Mouse (Mus musculus): Measurements from ENCODE around the gene Gm49405. TPM values are rescaled to one million over a fixed set of nuclear protein-coding genes. Genes with fewer than 3 reads are reported as not detected.
"Not testable (repeated sequence)": the region's sequence is repeated elsewhere in the genome, so short reads cannot be mapped to it uniquely, and the experiment has no call there.

Gm49405 gene
- total and polyA plus RNA-seq, 2 experiments from 2014 or later, result 2.2 to 3.5 TPM

DNA sequence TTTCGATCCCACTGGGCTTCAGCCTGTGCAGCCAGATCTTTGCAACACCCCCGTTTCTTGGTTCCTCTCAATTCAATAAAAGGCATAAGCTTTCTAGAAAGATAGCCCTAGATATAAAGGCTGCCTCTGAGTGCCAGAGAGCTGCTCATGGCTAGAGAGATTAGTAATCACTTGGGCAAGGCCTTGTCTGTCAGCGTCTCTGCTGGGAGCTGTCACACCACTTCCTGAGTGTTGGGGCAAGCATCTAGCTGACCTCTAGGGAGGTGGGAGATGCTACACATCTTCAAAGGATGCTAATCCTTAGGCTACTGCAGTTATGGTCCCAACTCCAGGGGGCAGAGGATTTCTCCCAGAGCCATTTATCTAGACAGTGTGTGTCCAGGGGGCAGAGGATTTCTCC lies 33.2 kb upstream of the Gm49405 start:
- no peak overlapping the region for H3K4me3 ChIP-seq (ENCODE audit: low read length)
- no peak overlapping the region for H3K4me2 ChIP-seq (ENCODE audit: low read depth, low read length)
- WGBS, result 66% methylated on average over 3 of the region's 3 CpGs
- H3K36me3 ChIP-seq (ENCODE audit: insufficient read depth, low read length), result no peaks in the 10 kb centered on the region
- DNase-seq (ENCODE audit: low spot score) (no peak), ATAC-seq (no peak)
- H3K9me3 ChIP-seq (ENCODE audit: low read length), result no peaks in the 10 kb centered on the region
- H3K27me3 ChIP-seq (ENCODE audit: insufficient read depth, low read length), result no peaks in the 10 kb centered on the region
- TF ChIP-seq CTCF (IDR thresholded peaks at IDR 0.05; ENCODE audit: low read depth), result no peak
- H3K4me1 ChIP-seq (ENCODE audit: insufficient read depth, low read length), result no peaks in the 10 kb centered on the region
- no peak overlapping the region for H3K27ac ChIP-seq
- no peak overlapping the region for H3K9ac ChIP-seq (replicated peaks; ENCODE audit: low read length)

DNA sequence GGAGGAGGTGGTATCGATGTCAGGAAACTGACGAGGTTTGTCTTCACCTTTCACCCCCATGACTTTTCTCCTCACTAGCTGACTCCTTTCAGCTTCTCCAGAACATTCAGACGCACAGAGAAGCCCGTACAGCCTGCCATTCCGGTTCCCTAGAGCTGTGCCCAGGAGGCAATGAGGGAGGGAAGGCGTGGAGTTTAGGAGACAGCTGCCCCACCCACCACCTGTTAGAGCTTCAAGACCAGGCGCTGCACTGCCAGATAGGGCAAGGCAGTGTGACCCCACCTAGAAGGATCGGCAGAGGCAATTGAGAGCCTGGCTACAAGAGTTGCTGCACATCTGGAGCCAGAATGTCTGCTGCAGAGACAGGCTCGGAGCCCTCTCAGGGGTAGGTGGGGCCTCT lies 28.2 kb upstream of the Gm49405 start, which contains the start of gene Aldh3b2:
Gene Aldh3b2 (plus strand): TSS at position 100 of the 400 bp plus-strand sequence.
- no peak within 1 kb of the TSS for H3K4me2 ChIP-seq (ENCODE audit: low read depth, low read length)
- no peak for ATAC-seq
- H3K9ac ChIP-seq (replicated peaks; ENCODE audit: low read length), result no peak within 1 kb of the TSS
- H3K27me3 ChIP-seq (ENCODE audit: insufficient read depth, low read length), result no peaks in the 10 kb centered on the region
- H3K4me1 ChIP-seq (ENCODE audit: insufficient read depth, low read length), result no peaks in the 10 kb centered on the region
- no peaks in the 10 kb centered on the region for H3K36me3 ChIP-seq (ENCODE audit: insufficient read depth, low read length)
- no peak for TF ChIP-seq CTCF (IDR thresholded peaks at IDR 0.05; ENCODE audit: low read depth)
- 60% methylated on average over 9 of the region's 9 CpGs for WGBS
- no peak within 1 kb of the TSS for H3K4me3 ChIP-seq (ENCODE audit: low read length)
- H3K27ac ChIP-seq, result no peak within 1 kb of the TSS
- DNase-seq (ENCODE audit: low spot score), result no peak
- H3K9me3 ChIP-seq (ENCODE audit: low read length), result no peaks in the 10 kb centered on the region

DNA sequence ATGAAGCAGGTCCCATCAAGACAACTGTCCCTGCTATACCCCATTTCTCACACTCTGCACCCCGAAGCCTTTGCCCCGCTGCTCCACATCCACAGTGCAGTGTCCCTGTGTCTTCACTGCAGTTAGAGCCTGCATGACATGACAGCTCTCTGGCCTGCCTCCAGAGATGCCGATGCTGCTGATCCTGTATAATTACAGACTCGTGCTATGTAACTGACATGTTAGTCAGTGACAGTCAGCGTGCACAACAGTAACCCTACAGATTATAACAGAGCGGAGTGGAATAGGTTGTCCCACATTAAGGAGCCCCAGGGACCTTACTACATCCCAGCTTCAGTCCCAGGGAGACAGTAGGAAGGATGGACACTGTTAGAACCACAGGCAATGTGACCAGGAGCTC lies 25.8 kb upstream of the Gm49405 start:
- H3K9me3 ChIP-seq (ENCODE audit: low read length); H3K27me3 ChIP-seq (ENCODE audit: insufficient read depth, low read length); H3K9ac ChIP-seq (replicated peaks; ENCODE audit: low read length); H3K27ac ChIP-seq; H3K4me3 ChIP-seq (ENCODE audit: low read length); H3K4me2 ChIP-seq (ENCODE audit: low read depth, low read length); H3K4me1 ChIP-seq (ENCODE audit: insufficient read depth, low read length); ATAC-seq; H3K36me3 ChIP-seq (ENCODE audit: insufficient read depth, low read length); DNase-seq (ENCODE audit: low spot score): not testable (repeated sequence)
- WGBS, result 58% methylated on average over 6 of the region's 6 CpGs

DNA sequence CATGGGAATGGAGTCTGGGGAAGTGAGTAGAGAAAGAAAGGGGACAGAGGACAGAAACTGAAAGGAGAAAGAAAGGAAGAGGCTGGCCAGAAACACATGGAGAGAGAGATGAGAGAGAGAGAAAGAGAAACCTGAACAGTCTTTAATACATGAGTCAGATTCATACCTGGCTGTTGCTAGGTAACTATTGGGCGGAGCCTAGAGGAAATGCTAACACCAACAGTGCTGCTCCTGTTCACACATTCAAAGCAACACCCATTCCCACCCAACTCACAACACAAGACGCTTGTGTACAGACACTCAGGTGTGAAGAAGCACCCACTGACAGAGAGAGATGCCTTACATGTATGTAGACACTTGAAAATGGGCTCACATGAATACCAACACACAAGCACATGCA lies 24.6 kb upstream of the Gm49405 start:
- DNase-seq (ENCODE audit: low spot score) (no peak), ATAC-seq (no peak)
- H3K27me3 ChIP-seq (ENCODE audit: insufficient read depth, low read length), result no peaks in the 10 kb centered on the region
- H3K27ac ChIP-seq, result no peak overlapping the region
- H3K36me3 ChIP-seq (ENCODE audit: insufficient read depth, low read length), result no peaks in the 10 kb centered on the region
- no peak for TF ChIP-seq CTCF (IDR thresholded peaks at IDR 0.05; ENCODE audit: low read depth)
- WGBS, result 86% methylated on average over 2 of the region's 2 CpGs
- no peak overlapping the region for H3K9ac ChIP-seq (replicated peaks; ENCODE audit: low read length)
- H3K9me3 ChIP-seq (ENCODE audit: low read length), result no peaks in the 10 kb centered on the region
- H3K4me3 ChIP-seq (ENCODE audit: low read length), result no peak overlapping the region
- H3K4me2 ChIP-seq (ENCODE audit: low read depth, low read length), result no peak overlapping the region
- H3K4me1 ChIP-seq (ENCODE audit: insufficient read depth, low read length), result no peaks in the 10 kb centered on the region; the same call in 1 of the 2 replicates

DNA sequence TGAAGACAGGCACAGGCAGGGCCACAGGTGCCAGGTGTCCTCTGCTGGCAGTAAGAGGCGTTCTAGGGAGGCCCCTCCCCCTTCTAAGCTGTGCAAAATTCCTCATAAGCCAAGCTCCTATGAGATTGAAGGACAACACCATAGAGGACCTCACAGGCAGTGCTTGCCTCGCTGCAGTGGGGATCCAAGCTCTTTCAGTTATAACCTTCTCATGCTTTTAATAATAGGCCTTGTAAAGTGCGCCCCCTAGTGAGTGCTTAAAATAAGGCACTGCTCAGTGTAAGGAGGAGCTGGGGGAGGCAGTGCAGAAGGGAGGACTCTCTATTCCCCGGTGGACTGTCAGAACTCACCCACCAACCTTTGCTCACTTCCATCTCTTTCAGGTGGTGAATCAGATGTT lies 20.1 kb upstream of the Gm49405 start:
- DNase-seq (ENCODE audit: low spot score), result peak; percentile 91
- Histone ChIP-seq H3K9ac (replicated peaks; ENCODE audit: low read length) (no peak overlapping the region), H3K36me3 (ENCODE audit: insufficient read depth, low read length) (no peaks in the 10 kb centered on the region), H3K9me3 (ENCODE audit: low read length) (no peaks in the 10 kb centered on the region), H3K27me3 (ENCODE audit: insufficient read depth, low read length) (no peaks in the 10 kb centered on the region), H3K4me3 (ENCODE audit: low read length) (no peak overlapping the region), H3K4me2 (ENCODE audit: low read depth, low read length) (no peak overlapping the region), H3K4me1 (ENCODE audit: insufficient read depth, low read length) (peaks cover 5% of the 10 kb centered on the region; the same call in 1 of the 2 replicates), H3K27ac (peak overlapping the region; percentile 26; the same call in 1 of the 2 replicates)
- WGBS, result 20% methylated on average over 4 of the region's 4 CpGs
- ATAC-seq, result peak; percentile 82
- peak; percentile 88 for TF ChIP-seq CTCF (IDR thresholded peaks at IDR 0.05; ENCODE audit: low read depth)

- DNase-seq (ENCODE audit: low spot score), result no peak
- H3K36me3 ChIP-seq (ENCODE audit: insufficient read depth, low read length), result no peaks in the 10 kb centered on the region
- no peak overlapping the region for H3K4me3 ChIP-seq (ENCODE audit: low read length)
- H3K27me3 ChIP-seq (ENCODE audit: insufficient read depth, low read length), result no peaks in the 10 kb centered on the region
- no peak for ATAC-seq
- no peak overlapping the region for H3K27ac ChIP-seq
- no peak overlapping the region for H3K4me2 ChIP-seq (ENCODE audit: low read depth, low read length)
- no peak overlapping the region for H3K9ac ChIP-seq (replicated peaks; ENCODE audit: low read length)
- WGBS, result 85% methylated on average over 9 of the region's 9 CpGs
- H3K9me3 ChIP-seq (ENCODE audit: low read length), result no peaks in the 10 kb centered on the region
- TF ChIP-seq CTCF (IDR thresholded peaks at IDR 0.05; ENCODE audit: low read depth), result no peak
- peaks cover 5% of the 10 kb centered on the region; the same call in 1 of the 2 replicates for H3K4me1 ChIP-seq (ENCODE audit: insufficient read depth, low read length)
Measured at GRCm38 (mm10) chr19:3980917-3981316, 19.5 kb upstream of the Gm49405 start.

GRCm38 (mm10) chr19:3983527-3984200 lies 16.8 kb upstream of the Gm49405 start:
- no peak overlapping the region for H3K4me3 ChIP-seq (ENCODE audit: low read length)
- no peaks in the 10 kb centered on the region for H3K36me3 ChIP-seq (ENCODE audit: insufficient read depth, low read length)
- no peak overlapping the region for H3K9ac ChIP-seq (replicated peaks; ENCODE audit: low read length)
- no peaks in the 10 kb centered on the region for H3K27me3 ChIP-seq (ENCODE audit: insufficient read depth, low read length)
- WGBS, result 35% methylated on average over 9 of the region's 9 CpGs
- no peak overlapping the region for H3K27ac ChIP-seq
- no peak overlapping the region for H3K4me2 ChIP-seq (ENCODE audit: low read depth, low read length)
- ATAC-seq (no peak), DNase-seq (ENCODE audit: low spot score) (no peak)
- TF ChIP-seq CTCF (IDR thresholded peaks at IDR 0.05; ENCODE audit: low read depth), result no peak
- H3K9me3 ChIP-seq (ENCODE audit: low read length), result no peaks in the 10 kb centered on the region
- peaks cover 5% of the 10 kb centered on the region; the same call in 1 of the 2 replicates for H3K4me1 ChIP-seq (ENCODE audit: insufficient read depth, low read length)
